Mouse (Mus musculus) A20 (cell line): Measurements from ENCODE around the gene Cd2ap.

ENCODE experiments used
- DNase-seq: peaks from one replicate; pipeline ENCODE4 v3.0.0-alpha.2; 2011; ENCODE audit warnings: low read depth, low spot score

The Cd2ap gene

DNA sequence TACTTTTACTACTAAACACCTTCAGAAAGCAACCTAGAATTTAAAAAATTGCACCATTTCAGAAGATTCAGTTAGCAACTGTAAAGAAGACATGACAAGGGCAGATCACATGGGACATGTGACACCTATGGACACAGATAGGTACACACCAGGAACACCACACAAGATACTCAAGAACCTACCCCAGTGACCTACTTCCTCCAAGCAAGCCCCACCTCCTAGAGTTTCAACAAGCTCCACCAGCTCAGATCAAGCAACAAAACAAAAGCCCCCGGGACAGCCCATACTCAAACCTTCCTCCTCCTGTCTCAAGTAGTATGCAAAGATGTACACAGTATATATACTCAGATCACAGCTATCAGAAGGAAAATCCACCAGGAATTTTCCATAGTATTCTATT, 16.1 kb downstream of the Cd2ap start:
- no peak for DNase-seq

DNA sequence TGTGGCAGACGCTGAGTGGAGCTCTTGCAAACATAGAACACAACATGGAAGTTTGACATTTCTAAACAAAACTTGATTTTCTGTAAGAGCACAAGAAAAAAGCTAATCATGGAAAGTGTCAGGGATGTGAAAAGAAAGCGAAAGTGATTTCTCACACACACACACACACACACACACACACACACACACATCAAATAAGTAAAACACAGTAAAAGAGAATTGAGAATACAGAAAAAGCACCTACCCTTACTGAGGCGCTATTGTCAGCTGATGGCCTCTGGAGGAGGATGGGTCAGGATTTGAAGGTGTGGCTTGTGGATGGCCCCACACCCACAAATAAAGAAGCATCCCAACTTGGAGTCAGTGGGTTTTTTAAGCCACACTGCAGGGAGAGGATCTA, 19.0 kb downstream of the Cd2ap start:
- peak; percentile 34 for DNase-seq

DNA sequence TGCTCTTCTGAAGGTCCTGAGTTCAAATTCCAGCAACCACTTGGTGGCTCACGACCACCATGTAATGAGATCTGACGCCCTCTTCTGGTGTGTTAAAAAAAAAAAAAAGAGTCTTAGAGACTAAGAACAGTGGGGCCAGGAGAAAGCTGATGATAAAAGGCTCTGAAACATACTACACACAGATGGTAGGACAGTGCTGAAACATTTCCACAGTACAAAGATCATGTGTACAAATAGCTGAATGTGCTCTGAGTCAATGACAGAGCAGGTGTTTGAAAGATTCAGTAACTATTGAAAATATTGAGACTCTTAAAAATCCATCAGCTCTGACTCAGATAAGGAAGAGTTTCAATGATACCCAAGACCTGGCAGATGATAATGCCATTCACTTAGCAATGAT, 29.4 kb downstream of the Cd2ap start:
- no peak for DNase-seq

DNA sequence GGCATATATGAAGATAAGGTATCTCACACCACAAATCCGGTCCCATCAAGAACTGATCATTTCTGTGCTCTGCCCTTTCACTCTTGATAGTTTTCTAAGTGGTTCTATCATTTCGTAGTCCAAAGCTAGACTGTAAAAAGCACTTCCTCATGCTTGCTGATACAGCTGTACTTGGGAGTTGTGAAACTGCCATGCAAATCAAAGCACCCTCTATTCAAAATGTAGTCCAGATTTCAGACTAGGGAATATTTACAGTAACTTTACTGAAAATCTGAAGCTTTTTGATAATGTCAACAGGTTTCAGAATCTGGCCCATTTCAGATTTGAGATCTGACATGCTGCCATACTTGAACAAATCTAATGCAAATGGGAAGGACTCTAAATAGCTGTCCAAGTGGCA, 39.3 kb downstream of the Cd2ap start:
- peak; percentile 67 for DNase-seq

DNA sequence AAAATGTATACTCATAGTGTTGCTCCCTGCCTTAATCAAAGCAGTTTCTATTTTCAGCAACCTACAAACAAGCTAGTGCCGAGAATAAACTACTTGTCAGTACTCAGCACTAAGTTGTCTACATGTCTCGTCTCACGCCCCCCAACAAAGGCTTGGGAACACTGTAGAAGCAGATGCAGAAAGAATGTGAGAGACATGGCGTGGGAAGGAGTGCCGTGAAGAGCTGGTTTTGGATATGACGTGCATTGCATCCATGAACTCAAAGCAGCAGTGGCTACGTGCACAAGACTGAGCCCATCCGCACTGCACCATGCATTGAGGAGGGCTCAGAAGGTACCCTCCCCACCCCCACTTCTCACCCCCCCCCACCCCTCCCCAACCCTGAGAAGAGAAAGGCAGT, 53.7 kb downstream of the Cd2ap start:
- no peak for DNase-seq

DNA sequence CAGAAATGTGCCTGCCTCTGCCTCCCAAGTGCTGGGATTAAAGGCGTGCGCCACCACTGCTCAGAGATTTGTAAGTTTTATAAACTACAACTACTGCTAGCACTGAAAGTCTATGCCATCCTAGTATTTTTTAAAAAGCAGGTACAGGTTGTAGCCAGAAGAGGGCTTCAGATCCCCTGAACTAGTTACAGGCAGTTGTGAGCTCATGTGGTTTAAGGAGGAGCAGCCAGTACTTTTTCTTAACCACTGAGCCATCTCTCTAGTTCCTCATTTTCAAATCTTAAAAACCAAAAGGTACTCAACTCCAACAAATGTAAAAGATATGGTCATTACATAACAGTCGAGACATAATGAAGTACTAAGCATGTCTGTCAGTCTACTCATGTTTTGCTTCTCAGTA, 61.1 kb downstream of the Cd2ap start:
- peak; percentile 63 for DNase-seq

DNA sequence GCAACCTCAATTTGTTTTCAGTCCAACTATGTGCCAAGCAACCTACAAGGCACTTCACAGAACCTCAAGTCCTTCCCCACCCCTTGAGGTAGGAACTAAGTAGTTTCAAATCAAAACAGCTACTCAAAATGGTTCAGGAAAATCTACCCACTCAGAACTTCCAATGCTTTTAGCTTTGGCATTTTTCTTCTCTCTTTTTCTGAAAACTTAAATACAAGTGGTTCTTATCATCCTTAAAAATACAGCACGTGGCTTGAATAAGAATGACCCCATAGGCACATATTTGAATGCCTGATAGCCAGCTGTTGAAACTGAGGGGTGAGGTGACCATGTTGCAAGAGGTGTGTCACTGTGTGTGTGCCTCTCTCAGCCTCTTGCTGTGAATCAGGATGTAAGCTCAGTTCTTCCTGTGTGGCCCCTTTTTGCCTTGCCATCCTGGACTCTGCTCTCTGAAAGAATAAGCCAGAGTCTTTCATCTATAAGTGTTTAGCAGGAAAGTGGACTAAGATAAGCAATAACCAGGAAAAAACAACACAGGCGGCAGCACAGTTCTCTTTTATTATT, 84.0 kb downstream of the Cd2ap start:
- no peak for DNase-seq

DNA sequence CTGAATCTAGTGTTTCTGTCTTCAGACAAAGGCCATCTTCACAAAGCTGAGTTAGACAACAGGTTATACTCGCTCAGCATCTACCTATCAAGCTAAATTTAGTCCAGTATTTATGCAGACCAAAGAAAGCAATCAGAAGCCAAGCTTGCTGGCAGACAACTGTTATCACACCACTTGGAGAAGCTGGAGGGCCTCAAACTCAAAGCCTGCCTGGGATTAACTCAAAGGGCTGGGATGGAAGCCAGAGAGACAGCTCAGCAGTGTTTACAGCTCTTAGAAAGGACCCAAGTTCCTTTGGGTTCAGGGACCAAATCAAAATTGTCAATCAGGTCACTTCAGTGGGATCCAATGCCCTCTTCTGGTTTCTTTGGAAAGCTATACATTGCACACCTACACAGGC, 85.7 kb downstream of the Cd2ap start:
- no peak for DNase-seq

DNA sequence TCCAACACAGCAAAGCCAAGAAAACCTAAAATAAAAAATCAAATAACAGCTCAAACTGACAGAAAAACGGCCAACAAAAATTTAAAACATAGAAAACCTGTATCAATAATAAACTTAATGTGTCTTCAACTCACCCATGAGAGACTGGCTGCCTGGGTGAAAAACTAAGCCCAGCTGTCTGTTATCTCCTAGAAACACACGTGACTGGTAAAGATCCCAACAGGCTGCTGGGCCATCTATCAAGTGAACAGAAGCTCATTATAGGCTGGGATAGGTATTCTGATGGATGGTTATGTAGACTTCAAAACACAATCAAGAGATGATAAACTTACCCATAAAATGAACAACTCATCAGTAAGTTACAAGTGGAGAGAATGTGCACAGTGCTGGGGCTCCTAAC, 86.7 kb downstream of the Cd2ap start:
- DNase-seq: no peak

DNA sequence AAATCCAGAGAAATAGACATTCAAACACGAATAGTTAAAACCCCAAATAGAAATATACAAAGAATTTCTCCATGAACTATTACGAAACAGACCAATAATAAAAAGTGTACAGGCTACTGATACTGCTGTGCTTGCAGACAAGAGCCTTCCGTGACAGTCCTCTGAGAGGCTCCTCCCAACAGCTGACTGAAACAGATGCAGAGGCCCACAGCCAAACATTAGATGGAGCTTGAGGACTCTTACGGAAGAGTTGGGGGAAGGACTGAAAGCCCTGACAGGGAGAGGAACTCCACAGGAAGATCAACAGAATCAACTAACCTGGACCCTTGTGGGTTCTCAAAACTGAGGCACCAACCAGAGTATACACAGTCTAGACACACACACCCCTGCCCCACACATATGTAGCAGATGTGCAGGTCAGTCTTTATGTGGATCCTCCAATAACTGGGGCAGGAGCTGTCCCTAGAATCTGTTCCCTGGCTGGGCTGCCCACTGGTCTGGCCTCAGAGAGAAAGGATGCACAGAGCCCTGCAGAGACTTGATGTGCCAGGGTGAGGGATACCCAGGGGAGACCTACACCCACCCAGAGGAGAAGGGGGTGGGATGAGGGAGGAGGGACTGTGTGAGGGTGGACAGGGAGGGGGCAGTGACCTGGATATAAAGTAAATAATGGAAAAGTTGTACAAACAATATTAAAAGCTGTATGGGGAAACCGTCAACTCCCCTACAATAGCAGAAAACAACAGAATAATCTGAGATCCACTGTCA, 87.6 kb downstream of the Cd2ap start:
- DNase-seq: no peak

DNA sequence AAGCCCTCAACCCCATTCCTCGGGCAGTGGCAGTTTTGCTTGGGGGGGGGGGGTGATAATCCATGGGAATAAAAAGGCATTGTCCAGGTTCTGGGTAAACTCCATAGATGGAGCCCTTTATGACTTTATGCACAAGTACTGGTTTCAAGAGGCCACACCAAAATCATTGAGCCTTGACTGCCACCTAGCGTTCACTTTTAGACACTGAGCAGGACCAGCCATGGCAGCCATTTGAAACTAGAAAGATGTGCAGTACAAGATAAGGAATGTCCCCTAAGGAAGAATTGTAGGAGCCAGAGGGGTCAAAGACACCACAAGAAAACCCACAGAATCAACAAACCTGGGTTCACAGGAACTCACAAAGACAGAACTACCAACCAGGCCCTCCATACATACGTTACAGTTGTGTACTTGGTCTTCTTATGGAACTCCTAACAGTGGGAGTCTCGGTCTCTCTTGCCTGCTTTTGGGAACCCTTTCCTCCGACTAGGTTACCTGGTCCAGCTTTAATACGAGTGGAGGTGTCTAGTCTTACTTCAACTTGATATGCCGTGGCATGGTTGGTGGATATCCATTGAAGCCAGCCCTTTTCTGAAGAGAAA, 94.2 kb downstream of the Cd2ap start:
- peak; percentile 75 for DNase-seq

DNA sequence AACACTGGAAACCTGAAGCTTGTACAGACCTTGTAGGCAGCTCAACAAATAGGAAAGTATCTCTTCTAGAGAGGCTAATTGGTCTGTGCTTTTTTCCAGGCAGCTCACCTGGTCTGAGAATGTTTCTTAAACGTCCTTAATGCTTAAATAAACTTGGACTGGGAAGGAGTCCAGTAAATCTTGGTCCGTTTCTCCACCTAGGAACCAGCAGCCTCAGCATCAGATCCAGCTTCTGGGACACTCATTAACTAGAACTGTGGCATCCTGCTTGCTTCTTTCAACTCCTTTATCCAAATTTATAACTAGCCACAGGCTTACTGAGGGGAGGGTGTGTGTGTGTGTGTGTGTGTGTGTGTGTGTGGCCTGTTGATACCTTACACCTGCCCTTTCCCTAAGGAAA, 122.7 kb downstream of the Cd2ap start:
- no peak for DNase-seq

DNA sequence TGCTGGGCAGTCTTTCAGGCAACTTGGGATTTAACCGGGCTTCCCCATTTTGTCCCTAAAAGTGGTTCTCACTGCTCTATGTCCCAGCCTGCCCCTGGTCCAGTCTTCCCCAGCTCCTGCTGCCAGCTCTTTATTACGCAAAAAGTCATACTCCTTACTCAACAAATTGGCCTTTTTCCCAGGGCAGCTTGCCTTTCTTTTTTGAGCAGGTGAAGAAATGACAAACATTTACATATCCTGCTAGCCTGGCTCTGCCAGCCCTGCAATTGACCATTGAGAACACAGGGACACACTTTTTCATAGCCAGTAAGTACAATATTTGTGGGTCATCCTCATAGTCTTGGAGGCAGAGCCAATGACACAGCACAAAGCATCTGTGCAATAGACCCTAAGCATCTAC, 124.3 kb downstream of the Cd2ap start:
- DNase-seq: no peak

DNA sequence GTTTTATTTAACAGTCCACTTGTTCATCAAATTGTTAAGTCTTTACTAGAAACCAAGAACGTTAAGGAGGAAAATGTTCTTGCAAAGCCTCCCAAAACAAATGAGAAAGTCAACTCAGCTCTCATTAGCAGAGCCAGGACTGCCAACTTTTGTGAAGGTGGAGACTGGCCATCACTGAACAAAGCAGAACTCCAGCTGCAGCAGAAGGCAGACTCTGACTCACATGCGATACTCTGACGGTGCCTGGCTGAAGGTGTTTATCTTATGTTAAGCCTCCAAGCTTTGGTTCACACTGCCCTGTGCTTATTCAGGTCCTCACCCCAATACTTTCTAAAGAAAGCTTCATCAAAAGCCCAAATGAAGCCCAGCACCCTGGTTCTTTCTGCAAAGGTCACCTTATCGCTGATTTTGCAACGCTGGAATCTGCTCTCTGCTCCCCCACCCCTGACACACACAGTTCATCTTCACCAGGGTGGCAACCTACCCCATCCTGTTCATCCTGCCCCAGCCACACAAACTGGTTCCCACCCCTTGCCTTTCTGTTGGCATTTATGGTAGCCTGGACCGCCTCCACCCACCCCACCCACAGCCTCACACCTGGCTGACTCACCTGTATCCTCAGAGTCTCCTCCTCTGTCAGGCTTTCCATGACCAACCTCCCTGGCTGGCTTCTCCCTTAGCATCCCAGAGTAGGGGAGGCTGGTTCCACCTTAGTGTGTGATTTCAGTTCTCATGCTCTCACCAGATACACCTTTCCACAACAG, 130.6 kb downstream of the Cd2ap start:
- no peak for DNase-seq
